Mouse (Mus musculus) retina, postnatal 7 days (tissue): Measurements from ENCODE around the gene Yipf7.
A peak's percentile ranks its signal among the peaks of the same experiment; 100 is the strongest.

ENCODE experiments used
- DNase-seq: peaks from one replicate; pipeline ENCODE4 v3.0.0-alpha.2; 2012; ENCODE audit warnings: low read depth, low spot score

The Yipf7 gene

DNA sequence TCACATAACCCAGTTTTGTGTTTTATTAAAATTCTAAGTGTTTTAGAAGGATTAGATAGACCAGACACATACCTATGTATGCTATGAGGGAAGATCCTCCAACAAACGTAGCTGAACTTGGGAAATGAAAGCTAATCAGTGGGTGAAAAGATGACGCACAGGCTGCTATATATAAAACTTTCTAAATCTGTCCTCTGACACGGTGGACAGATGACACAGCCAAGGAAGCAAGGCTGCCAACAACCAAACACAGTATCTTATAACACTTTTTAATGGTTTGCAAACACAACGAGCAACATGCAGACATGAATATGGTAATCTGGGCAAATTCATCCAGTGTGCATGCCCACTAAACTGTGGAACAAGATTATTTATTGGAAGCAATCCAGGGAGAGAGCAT lies at the start of gene Yipf7:
Gene Yipf7 (minus strand): TSS at position 160 of the 400 bp plus-strand sequence.
- DNase-seq: no peak

DNA sequence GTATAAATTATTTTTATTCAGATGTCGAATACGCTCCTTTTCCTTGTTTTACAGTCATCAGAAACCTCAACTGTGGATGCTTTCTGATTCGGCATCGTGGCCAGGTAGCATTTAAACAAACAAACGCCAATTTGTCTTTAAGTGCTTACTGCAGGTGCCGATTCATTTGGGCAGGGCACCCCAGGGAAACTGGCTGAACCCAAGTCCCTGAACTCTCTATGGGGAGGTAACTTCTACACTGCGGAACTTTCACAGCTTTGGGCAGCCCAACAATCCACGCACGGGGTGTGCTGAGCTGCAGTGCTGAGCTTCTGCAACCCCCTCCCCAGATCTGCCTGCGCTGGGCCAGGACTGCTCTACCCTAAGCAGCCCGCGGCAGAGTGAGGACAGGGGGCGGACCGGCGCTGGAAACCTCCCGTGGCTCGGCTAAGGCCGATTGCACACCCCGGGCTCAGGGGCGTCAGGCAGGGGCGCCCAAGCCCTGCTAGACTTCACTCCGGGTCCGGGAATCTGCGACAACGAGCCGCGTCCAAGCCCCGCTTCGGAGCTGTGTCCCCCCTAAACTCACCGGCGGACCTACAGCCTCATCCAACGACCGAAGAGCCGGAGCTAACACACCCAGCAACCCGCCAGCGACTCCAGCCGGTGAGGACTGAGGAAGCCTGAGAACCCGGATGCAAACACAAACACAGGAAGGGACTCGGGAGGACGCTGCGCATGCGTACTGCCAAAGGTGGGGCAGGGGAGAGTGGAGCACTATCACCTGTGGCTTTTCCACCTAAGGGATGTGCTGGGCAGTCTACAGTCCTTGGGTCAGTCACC lies 49.4 kb upstream of the Yipf7 start, which contains the start of gene Gnpda2:
Gene Gnpda2 (minus strand): TSS at position 701 of the 822 bp plus-strand sequence.
- DNase-seq: peak; percentile 80

DNA sequence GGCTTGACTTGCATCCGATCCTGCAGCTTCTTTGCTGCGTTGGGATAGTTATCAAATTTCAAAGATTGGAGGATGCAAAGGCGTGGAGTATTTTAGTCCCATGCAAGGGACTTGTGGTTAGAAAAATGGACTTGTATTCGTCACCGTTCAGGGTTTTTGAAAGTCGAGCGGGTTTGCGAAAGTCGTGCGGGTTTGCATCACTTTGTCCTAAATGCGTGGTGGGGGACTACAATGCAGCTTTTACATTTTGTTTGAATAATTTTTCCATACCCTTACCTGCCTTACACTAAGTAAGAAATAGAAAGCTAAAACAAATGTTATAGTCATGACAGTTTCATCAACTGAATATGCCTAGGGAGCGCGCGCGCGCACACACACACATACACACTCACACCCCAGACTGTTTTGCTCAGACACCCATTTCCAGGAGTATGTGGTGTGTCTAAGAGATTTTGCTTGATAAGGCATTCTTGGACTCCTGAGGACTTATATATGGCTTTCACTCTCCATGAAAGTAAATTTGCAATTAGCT lies 15.0 kb upstream of the Yipf7 start:
- no peak for DNase-seq

DNA sequence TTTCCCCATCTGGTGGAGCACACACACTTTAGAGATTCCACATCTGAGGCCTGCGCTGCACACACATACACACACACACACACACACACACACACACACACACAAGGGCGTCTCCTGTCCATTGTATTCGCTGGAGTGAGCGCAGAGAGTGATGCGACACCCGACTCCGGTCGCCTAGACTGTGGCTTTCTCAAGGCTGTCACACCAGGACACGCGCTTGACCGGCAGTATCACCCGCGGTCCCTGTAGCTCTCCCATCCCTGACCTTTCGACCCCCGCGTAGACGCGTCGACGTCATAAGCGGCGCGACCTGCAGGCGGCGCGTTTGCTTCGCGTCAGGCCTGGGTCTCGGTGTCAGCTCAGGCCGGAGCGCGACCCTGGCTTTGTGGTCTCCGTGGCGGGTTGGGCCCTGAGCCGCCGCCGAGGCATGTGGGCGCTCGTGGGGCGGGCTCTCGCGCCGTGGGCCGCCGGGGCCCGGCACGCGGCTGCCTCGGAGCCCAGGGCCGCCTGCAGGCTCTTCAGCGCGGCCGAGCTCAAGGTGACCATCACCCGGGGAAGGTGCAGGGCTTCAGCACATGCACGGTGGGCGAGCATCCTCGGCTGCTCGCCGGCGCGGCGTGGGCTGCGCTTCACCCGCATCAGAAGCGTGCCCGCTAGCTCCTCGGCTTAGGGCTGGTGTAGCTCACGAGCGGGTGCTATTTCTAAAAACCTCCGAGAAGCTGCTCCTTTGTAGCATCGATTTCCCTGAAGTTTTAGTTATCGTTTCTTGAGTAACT lies 14.4 kb upstream of the Yipf7 start, which contains the start of gene Guf1:
Gene Guf1 (plus strand): TSS at position 296 of the 776 bp plus-strand sequence.
- DNase-seq: peak; percentile 92

DNA sequence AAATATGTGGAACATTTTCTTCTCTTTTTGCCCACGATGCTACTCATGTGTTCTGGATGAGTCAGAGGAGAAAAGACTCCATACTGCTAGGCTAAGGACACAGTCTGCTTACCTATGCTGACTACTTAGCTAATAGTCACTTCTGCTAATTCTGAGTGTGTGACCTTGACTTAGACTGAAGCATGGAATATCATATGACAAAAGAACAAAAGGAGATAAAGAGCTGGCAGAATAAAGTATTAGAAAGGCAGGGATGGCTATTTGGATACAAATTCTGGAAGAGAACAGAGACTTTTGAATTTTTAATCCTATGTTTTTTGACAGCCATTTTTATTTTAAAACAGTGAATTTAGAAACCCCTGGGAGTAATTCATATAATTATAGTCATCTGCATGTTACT lies 768 bp downstream of the Yipf7 start:
- no peak for DNase-seq

DNA sequence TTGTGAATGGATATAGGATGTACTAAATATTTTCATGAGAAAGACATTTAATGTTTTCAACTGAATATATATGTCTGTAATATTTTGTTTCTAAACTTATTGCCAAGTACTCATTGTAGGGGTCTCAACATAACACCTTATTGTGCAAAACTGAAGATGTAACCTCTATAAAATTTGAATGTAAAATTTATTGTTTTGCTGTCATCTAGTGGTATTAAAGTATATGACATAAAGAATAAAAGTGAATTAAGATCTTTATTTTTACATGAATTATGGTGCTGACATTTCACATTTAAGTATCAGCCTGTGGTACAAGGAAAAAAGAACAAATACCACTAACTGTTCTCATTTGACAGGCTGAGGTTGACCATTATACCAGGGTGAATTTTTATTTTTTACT lies 18.5 kb downstream of the Yipf7 start:
- no peak for DNase-seq

DNA sequence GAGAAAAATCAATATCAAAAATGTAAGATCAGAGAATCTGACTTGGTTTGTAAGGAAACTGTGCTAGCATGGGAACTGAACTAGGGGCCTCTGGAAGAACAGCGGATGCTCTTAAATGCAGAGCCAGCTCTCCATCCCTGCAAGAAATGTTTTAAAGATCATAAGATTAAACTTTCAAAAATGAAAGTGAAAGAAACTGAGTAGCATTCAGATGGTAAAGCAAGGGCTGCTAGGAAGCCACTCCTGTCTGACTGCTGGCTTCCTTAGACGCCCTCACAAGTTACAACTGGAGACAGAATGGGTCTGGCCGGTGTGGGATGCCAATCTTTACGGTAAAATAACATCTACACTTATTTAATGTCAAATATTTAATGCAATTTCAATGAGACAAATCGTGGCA lies 20.4 kb downstream of the Yipf7 start:
- no peak for DNase-seq

DNA sequence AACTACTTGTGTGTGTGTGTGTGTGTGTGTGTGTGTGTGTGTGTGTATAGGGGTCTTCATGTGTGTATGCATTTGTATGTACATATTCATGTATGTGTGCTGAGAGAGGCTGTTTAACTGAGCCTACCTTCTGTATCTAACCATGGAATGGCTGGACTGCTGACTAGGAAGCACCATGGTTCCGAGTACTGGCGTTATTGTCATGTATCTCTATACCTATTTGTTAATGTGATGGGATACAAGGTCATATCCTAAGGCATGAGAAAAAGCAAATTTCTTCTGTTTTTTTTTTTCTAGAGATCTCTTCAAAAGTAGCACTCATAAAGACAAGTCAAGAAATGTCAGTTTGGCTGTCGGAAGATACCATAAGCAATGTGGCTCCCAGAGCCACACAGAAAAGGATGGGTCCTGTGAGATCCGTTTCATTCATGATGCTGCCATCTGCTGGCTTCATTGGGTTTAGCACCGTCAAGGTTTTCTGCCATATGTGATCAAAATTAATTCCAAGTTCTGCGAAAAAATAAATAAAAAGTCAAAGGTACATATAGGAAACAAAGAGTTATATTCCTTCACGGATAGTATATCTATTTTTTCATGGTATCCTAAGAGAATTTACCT lies 21.7 kb downstream of the Yipf7 start:
- DNase-seq: peak; percentile 51

DNA sequence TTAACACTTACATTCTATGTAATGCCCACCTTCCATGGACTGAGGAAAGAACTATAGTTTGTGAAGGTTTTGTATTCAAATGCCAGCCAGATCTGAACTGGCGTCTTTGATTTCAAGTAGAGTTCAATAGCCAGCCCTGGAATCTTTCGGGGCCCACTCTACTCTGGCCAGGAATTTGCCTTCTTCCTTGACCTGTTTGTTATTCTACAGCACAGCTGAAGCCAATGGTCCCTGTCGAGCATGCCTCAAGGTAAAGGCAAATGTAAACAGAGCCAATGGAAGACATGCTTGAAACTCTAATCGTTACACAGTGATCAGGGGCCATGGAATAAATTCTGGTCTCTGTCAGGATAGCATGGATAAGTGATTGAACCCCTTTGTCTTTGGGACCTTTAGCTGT lies 30.2 kb downstream of the Yipf7 start:
- no peak for DNase-seq

DNA sequence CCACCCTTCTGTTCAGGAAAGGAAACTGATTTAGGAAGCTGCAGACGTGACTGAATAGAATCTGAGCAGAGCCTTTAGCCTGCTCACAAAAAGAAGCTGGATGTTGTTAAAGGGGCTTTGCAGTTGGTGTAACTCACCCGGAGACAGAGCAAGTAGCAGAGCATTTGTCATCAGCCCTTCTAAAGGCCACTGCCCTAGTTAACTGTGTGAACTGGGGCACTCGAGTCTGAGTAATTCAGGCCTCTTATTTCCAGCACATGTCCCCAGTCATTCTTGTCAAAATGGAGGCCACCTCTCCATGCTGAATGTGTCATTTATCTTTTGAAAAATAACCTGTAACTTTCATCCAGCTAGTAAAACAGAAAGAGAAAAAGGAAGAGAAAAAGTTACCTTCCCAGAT lies 30.8 kb downstream of the Yipf7 start:
- no peak for DNase-seq

DNA sequence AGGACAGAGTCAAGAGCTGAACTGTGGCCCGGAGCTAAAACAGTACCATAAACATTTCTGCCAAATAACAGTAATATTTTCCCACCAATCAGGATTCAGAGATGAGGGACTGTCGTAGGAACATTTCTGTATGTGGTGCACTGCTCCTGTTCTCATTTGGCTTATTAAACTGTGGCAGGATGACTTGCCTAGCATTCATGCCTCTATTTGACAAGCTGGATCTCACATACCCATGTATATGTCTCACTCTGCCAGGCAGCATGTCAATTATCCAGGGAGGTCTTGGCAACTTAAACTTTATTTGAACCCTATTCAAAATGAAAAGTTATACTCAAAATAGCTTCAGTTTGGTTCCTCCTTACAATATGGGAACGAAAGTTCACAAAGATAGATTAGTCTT lies 35.4 kb downstream of the Yipf7 start:
- DNase-seq: no peak

DNA sequence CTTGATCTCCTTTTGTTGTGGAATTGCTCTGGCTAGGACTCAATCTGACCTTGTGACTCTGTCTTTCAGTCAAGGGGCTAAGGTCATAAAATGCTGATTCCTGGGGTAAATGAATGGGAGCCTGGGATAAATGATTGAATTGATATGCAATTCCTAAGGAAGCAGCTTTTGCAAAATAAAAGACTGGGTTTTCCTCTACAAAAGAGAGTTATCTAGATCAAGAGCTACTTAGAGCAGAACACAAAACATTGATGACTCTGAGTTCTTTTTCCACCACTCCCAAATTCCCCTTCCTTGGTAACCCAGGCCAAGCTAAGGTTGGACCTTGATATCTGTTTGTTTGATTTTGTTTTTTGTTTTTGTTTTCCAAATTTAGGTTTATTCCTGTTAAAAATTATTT lies 53.4 kb downstream of the Yipf7 start:
- no peak for DNase-seq

DNA sequence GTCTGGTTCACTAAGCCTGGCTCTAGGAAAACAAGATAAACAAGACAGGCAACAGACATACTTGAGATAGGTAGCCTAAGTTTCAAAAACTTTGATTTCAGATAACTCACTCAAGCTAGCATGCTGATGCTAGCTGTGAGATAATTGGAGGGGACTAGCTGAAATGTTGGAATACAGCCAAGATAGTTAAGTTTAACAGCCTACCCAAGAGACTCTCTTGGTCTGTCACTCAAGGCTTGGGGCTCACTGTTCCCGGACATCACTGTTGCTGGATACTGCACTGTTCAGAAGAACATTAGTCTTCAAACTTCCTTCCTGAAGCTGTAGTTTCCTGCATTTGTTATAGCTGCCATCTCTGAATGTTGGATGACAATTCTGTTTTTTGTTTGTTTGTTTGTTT lies 74.9 kb downstream of the Yipf7 start:
- DNase-seq: no peak
